Mouse (Mus musculus): ENCODE results near the gene 9030025P20Rik. TPM values are rescaled to one million over a fixed set of nuclear protein-coding genes. Genes with fewer than 3 reads are reported as not detected.

The 9030025P20Rik gene
- polyA plus RNA-seq, 1 experiment from 2014 or later = 10.0 TPM

Other genes starting within 250 kb of the 9030025P20Rik start
- gene Wdr27, start 35.3 kb upstream of the 9030025P20Rik start, polyA plus RNA-seq (2015; fragmentation: Nextera tagmentation; extraction: Ambion mirVana) = 8.5 and 12.1 TPM in 2 replicates
- 31.0 and 32.8 TPM in 2 replicates for gene 1600012H06Rik, start 35.3 kb upstream of the 9030025P20Rik start, polyA plus RNA-seq (2015; fragmentation: Nextera tagmentation; extraction: Ambion mirVana)
- 13.7 and 16.3 TPM in 2 replicates for gene Phf10, start 17.2 kb upstream of the 9030025P20Rik start, polyA plus RNA-seq (2015; fragmentation: Nextera tagmentation; extraction: Ambion mirVana)
- gene Gm3417, start 322 bp downstream of the 9030025P20Rik start, polyA plus RNA-seq (2015; fragmentation: Nextera tagmentation; extraction: Ambion mirVana) = 1.3 and 1.6 TPM in 2 replicates
- gene Gm3435, start 31.7 kb downstream of the 9030025P20Rik start, polyA plus RNA-seq (2015; fragmentation: Nextera tagmentation; extraction: Ambion mirVana) = 8.9 and 10.0 TPM in 2 replicates
- gene Ermard, start 62.7 kb downstream of the 9030025P20Rik start, polyA plus RNA-seq (2015; fragmentation: Nextera tagmentation; extraction: Ambion mirVana) = 97.6 and 104 TPM in 2 replicates
- gene Tcte3, start 63.0 kb downstream of the 9030025P20Rik start, polyA plus RNA-seq (2015; fragmentation: Nextera tagmentation; extraction: Ambion mirVana) = 1.1 TPM in 1 of 2 replicates, not detected in the other
- 4.9 and 5.1 TPM in 2 replicates for gene Gm3448, start 63.1 kb downstream of the 9030025P20Rik start, polyA plus RNA-seq (2015; fragmentation: Nextera tagmentation; extraction: Ambion mirVana)